Mouse (Mus musculus): ENCODE results near the gene Tns1. TPM values are rescaled to one million over a fixed set of nuclear protein-coding genes. Genes with fewer than 3 reads are reported as not detected.

Gene Tns1
- polyA plus RNA-seq, 1 experiment, result 192 TPM

GRCm38 (mm10) chr1:73956320-73956719, 167.9 kb downstream of the Tns1 start:
- no peak for DNase-seq (ENCODE audit: low spot score)

- no peak for DNase-seq (ENCODE audit: low spot score)
Observed at GRCm38 (mm10) chr1:73955259-73955842, 168.9 kb downstream of the Tns1 start.

GRCm38 (mm10) chr1:73954614-73955013, 169.6 kb downstream of the Tns1 start:
- DNase-seq (ENCODE audit: low spot score), result no peak

GRCm38 (mm10) chr1:73954015-73954408, 170.2 kb downstream of the Tns1 start:
- no peak for DNase-seq (ENCODE audit: low spot score)

GRCm38 (mm10) chr1:73953317-73954014, 170.8 kb downstream of the Tns1 start:
- DNase-seq (ENCODE audit: low spot score), result no peak

- DNase-seq (ENCODE audit: low spot score), result no peak
Observed at GRCm38 (mm10) chr1:73952598-73952997, 171.7 kb downstream of the Tns1 start.

- no peak for DNase-seq (ENCODE audit: low spot score)
Observed at GRCm38 (mm10) chr1:73951178-73951577, 173.1 kb downstream of the Tns1 start.

GRCm38 (mm10) chr1:73948757-73949156, 175.5 kb downstream of the Tns1 start:
- DNase-seq (ENCODE audit: low spot score), result no peak

GRCm38 (mm10) chr1:73947525-73948304, 176.5 kb downstream of the Tns1 start:
- no peak for DNase-seq (ENCODE audit: low spot score)

- DNase-seq (ENCODE audit: low spot score), result no peak
Observed at GRCm38 (mm10) chr1:73946701-73947100, 177.5 kb downstream of the Tns1 start.

- DNase-seq (ENCODE audit: low spot score), result no peak
Observed at GRCm38 (mm10) chr1:73944393-73944792, 179.9 kb downstream of the Tns1 start.

GRCm38 (mm10) chr1:73943667-73944289, 180.5 kb downstream of the Tns1 start:
- no peak for DNase-seq (ENCODE audit: low spot score)

- no peak for DNase-seq (ENCODE audit: low spot score)
Observed at GRCm38 (mm10) chr1:73943255-73943654, 181.0 kb downstream of the Tns1 start.

- DNase-seq (ENCODE audit: low spot score), result no peak
Observed at GRCm38 (mm10) chr1:73942243-73942642, 182.0 kb downstream of the Tns1 start.

GRCm38 (mm10) chr1:73941697-73942096, 182.6 kb downstream of the Tns1 start:
- no peak for DNase-seq (ENCODE audit: low spot score)

GRCm38 (mm10) chr1:73940491-73941204, 183.6 kb downstream of the Tns1 start:
- DNase-seq (ENCODE audit: low spot score), result no peak

- no peak for DNase-seq (ENCODE audit: low spot score)
Observed at GRCm38 (mm10) chr1:73938597-73938996, 185.7 kb downstream of the Tns1 start.

- no peak for DNase-seq (ENCODE audit: low spot score)
Observed at GRCm38 (mm10) chr1:73937805-73938204, 186.4 kb downstream of the Tns1 start.

- no peak for DNase-seq (ENCODE audit: low spot score)
Observed at GRCm38 (mm10) chr1:73936537-73936936, 187.7 kb downstream of the Tns1 start.

- no peak for DNase-seq (ENCODE audit: low spot score)
Observed at GRCm38 (mm10) chr1:73935442-73936080, 188.7 kb downstream of the Tns1 start.

GRCm38 (mm10) chr1:73933146-73933490, 191.1 kb downstream of the Tns1 start:
- no peak for DNase-seq (ENCODE audit: low spot score)
